Mouse (Mus musculus): ENCODE measurements at regions not wholly inside any gene's neighbourhood (a gene's known extent, or its start where the extent isn't known, plus 50 kb on each side); places are given as distances from the start of the nearest gene placed in this dataset.
A peak's percentile ranks its signal among the peaks of the same experiment; 100 is the strongest.

- DNase-seq (ENCODE audit: low spot score in 2 of 2), result peak in 1 of 2 experiments; percentile 41
Measured at GRCm38 (mm10) chr7:64060051-64060450, 93.6 kb upstream of the Trpm1 start.

- no peak for DNase-seq (ENCODE audit: low spot score in 2 of 2)
Measured at GRCm38 (mm10) chr7:64058282-64058872, 95.3 kb upstream of the Trpm1 start.

GRCm38 (mm10) chr7:64057873-64058272 is 95.8 kb upstream of the Trpm1 start:
- no peak for DNase-seq (ENCODE audit: low spot score in 2 of 2)

- no peak for DNase-seq (ENCODE audit: low spot score in 2 of 2)
Measured at GRCm38 (mm10) chr7:64056498-64056897, 97.1 kb upstream of the Trpm1 start.

GRCm38 (mm10) chr7:64054996-64055395 is 98.6 kb upstream of the Trpm1 start:
- no peak for DNase-seq (ENCODE audit: low spot score in 2 of 2)

- DNase-seq (ENCODE audit: low spot score in 2 of 2), result no peak
Measured at GRCm38 (mm10) chr7:64053766-64054165, 99.9 kb upstream of the Trpm1 start.

GRCm38 (mm10) chr7:64052400-64052799 is 101.2 kb upstream of the Trpm1 start:
- DNase-seq (ENCODE audit: low spot score in 2 of 2), result peak; percentile 53 to 65

GRCm38 (mm10) chr7:64050826-64051401 is 102.7 kb upstream of the Trpm1 start:
- no peak for DNase-seq (ENCODE audit: low spot score in 2 of 2)

- no peak for DNase-seq (ENCODE audit: low spot score in 2 of 2)
Measured at GRCm38 (mm10) chr7:64050246-64050645, 103.4 kb upstream of the Trpm1 start.

- DNase-seq (ENCODE audit: low spot score in 2 of 2), result no peak
Measured at GRCm38 (mm10) chr7:64049183-64049965, 104.3 kb upstream of the Trpm1 start.

- no peak for DNase-seq (ENCODE audit: low spot score in 2 of 2)
Measured at GRCm38 (mm10) chr7:64048452-64049182, 105.0 kb upstream of the Trpm1 start.

GRCm38 (mm10) chr7:64047831-64048230 is 105.8 kb upstream of the Trpm1 start:
- DNase-seq (ENCODE audit: low spot score in 2 of 2), result no peak

GRCm38 (mm10) chr7:64045292-64045691 is 106.6 kb upstream of the Klf13 start:
- no peak for DNase-seq (ENCODE audit: low spot score in 2 of 2)

GRCm38 (mm10) chr7:64042978-64043377 is 104.3 kb upstream of the Klf13 start:
- DNase-seq (ENCODE audit: low spot score in 2 of 2), result no peak

GRCm38 (mm10) chr7:64041303-64041702 is 102.6 kb upstream of the Klf13 start:
- no peak for DNase-seq (ENCODE audit: low spot score in 2 of 2)

- DNase-seq (ENCODE audit: low spot score in 2 of 2), result no peak
Measured at GRCm38 (mm10) chr7:64040026-64040737, 101.5 kb upstream of the Klf13 start.

GRCm38 (mm10) chr7:64037701-64038231 is 99.1 kb upstream of the Klf13 start:
- no peak for DNase-seq (ENCODE audit: low spot score in 2 of 2)

- no peak for DNase-seq (ENCODE audit: low spot score in 2 of 2)
Measured at GRCm38 (mm10) chr7:64036154-64036553, 97.4 kb upstream of the Klf13 start.

GRCm38 (mm10) chr7:64035025-64035606 is 96.4 kb upstream of the Klf13 start:
- DNase-seq (ENCODE audit: low spot score in 2 of 2), result no peak

GRCm38 (mm10) chr7:64034493-64034892 is 95.8 kb upstream of the Klf13 start:
- DNase-seq (ENCODE audit: low spot score in 2 of 2), result no peak

GRCm38 (mm10) chr7:64033388-64033787 is 94.7 kb upstream of the Klf13 start:
- no peak for DNase-seq (ENCODE audit: low spot score in 2 of 2)

Measured in layer of hippocampus, adult 8-10 months (tissue).